Mouse (Mus musculus) brain, adult 2 months (tissue): Measurements from ENCODE around the gene Coro2a.
A peak's percentile ranks its signal among the peaks of the same experiment; 100 is the strongest.
"Not testable (repeated sequence)": the region's sequence is repeated elsewhere in the genome, so short reads cannot be mapped to it uniquely, and the experiment has no call there.

ENCODE experiments used
- DNase-seq: peaks from one replicate; pipeline ENCODE4 v3.0.0; 2011; ENCODE audit warnings: low read depth, low spot score

The Coro2a gene

GRCm38 (mm10) chr4:46614641-46615040 is 12.6 kb upstream of the Coro2a start:
- no peak for DNase-seq

- DNase-seq = no peak
These were observed 11.6 kb upstream of the Coro2a start for GRCm38 (mm10) chr4:46613618-46614017.

- peak; percentile 94 for DNase-seq
These were observed 9.2 kb upstream of the Coro2a start for GRCm38 (mm10) chr4:46611181-46611580.

- no peak for DNase-seq
These were observed 5.6 kb upstream of the Coro2a start for GRCm38 (mm10) chr4:46607601-46608000.

- no peak for DNase-seq
These were observed 3.4 kb upstream of the Coro2a start for GRCm38 (mm10) chr4:46605451-46605850.

GRCm38 (mm10) chr4:46602704-46603103 is 702 bp upstream of the Coro2a start:
- DNase-seq = no peak

- DNase-seq = peak; percentile 58
These were observed 651 bp downstream of the Coro2a start for GRCm38 (mm10) chr4:46601258-46601843.

- peak; percentile 27 for DNase-seq
These were observed 1.3 kb downstream of the Coro2a start for GRCm38 (mm10) chr4:46600473-46601257.

- DNase-seq = not testable (repeated sequence)
These were observed 2.4 kb downstream of the Coro2a start for GRCm38 (mm10) chr4:46599609-46600008.

GRCm38 (mm10) chr4:46598981-46599380 is 3.0 kb downstream of the Coro2a start:
- DNase-seq = no peak

- DNase-seq = no peak
These were observed 3.9 kb downstream of the Coro2a start for GRCm38 (mm10) chr4:46598111-46598510.

GRCm38 (mm10) chr4:46597286-46597961 is 4.6 kb downstream of the Coro2a start:
- DNase-seq = peak; percentile 61

- DNase-seq = peak; percentile 67
These were observed 5.6 kb downstream of the Coro2a start for GRCm38 (mm10) chr4:46596398-46596797.

GRCm38 (mm10) chr4:46594131-46594530 is 7.9 kb downstream of the Coro2a start:
- no peak for DNase-seq

GRCm38 (mm10) chr4:46593472-46593871 is 8.5 kb downstream of the Coro2a start:
- no peak for DNase-seq

GRCm38 (mm10) chr4:46591833-46592520 is 10.0 kb downstream of the Coro2a start:
- DNase-seq = peak; percentile 33

- no peak for DNase-seq
These were observed 11.2 kb downstream of the Coro2a start for GRCm38 (mm10) chr4:46590810-46591209.

GRCm38 (mm10) chr4:46589946-46590684 is 11.9 kb downstream of the Coro2a start:
- no peak for DNase-seq

- no peak for DNase-seq
These were observed 12.9 kb downstream of the Coro2a start for GRCm38 (mm10) chr4:46589151-46589550.

- no peak for DNase-seq
These were observed 15.5 kb downstream of the Coro2a start for GRCm38 (mm10) chr4:46586473-46586872.

- DNase-seq = peak; percentile 24
These were observed 16.2 kb downstream of the Coro2a start for GRCm38 (mm10) chr4:46585811-46586190.
